Mouse (Mus musculus): ENCODE data around the gene Klk6.

GRCm38 (mm10) chr7:43782275-43783265 lies 41.7 kb upstream of the Klk6 start:
- no peak for TF ChIP-seq POLR2A (IDR thresholded peaks at IDR 0.05; ENCODE audit: low read depth, low read length)
- TF ChIP-seq CTCF (IDR thresholded peaks at IDR 0.05; ENCODE audit: extremely low read depth, insufficient read length, insufficient replicate concordance, low read depth, low read length) = peak; percentile 81; the same call in 1 of the 2 replicates

Measured in small intestine, adult 2 months (tissue).